Mouse (Mus musculus) layer of hippocampus, postnatal 36 days (tissue): ENCODE measurements at regions not wholly inside any gene's neighbourhood (a gene's known extent, or its start where the extent isn't known, plus 50 kb on each side); places are given as distances from the start of the nearest gene placed in this dataset.

ENCODE experiments used
- DNase-seq, 2 experiments: peaks; one replicate each; pipeline ENCODE4 v3.0.0; 2022

- no peak for DNase-seq
Observed at GRCm38 (mm10) chr9:32815473-32815872, 179.5 kb downstream of the Ets1 start.

GRCm38 (mm10) chr9:32816649-32817425 is 180.8 kb downstream of the Ets1 start:
- no peak for DNase-seq

GRCm38 (mm10) chr9:32817442-32818358 is 181.7 kb downstream of the Ets1 start:
- DNase-seq = no peak

- no peak for DNase-seq
Observed at GRCm38 (mm10) chr9:32823439-32824133, 187.6 kb downstream of the Ets1 start.

- DNase-seq = no peak
Observed at GRCm38 (mm10) chr9:32824134-32824531, 188.1 kb downstream of the Ets1 start.

- no peak for DNase-seq
Observed at GRCm38 (mm10) chr9:32830268-32830891, 194.4 kb downstream of the Ets1 start.

GRCm38 (mm10) chr9:32833373-32833772 is 197.4 kb downstream of the Ets1 start:
- DNase-seq = no peak

- DNase-seq = no peak
Observed at GRCm38 (mm10) chr9:32834751-32835625, 199.0 kb downstream of the Ets1 start.

- DNase-seq = no peak
Observed at GRCm38 (mm10) chr9:32835626-32835971, 199.6 kb downstream of the Ets1 start.

- DNase-seq = no peak
Observed at GRCm38 (mm10) chr9:32836371-32836770, 200.3 kb downstream of the Ets1 start.

- no peak for DNase-seq
Observed at GRCm38 (mm10) chr9:32847361-32847760, 211.3 kb downstream of the Ets1 start.

GRCm38 (mm10) chr9:32852282-32852681 is 216.3 kb downstream of the Ets1 start:
- no peak for DNase-seq

GRCm38 (mm10) chr9:32863286-32863685 is 227.3 kb downstream of the Ets1 start:
- no peak for DNase-seq

- DNase-seq = no peak
Observed at GRCm38 (mm10) chr9:32868936-32869335, 232.9 kb downstream of the Ets1 start.

GRCm38 (mm10) chr9:32874306-32874875 is 238.4 kb downstream of the Ets1 start:
- no peak for DNase-seq

- DNase-seq = no peak
Observed at GRCm38 (mm10) chr9:32882819-32883587, 247.0 kb downstream of the Ets1 start.

- DNase-seq = no peak
Observed at GRCm38 (mm10) chr9:32886008-32886650, 250.1 kb downstream of the Ets1 start.

- DNase-seq = no peak
Observed at GRCm38 (mm10) chr9:32899801-32900200, 263.8 kb downstream of the Ets1 start.

GRCm38 (mm10) chr9:32901287-32901686 is 265.3 kb downstream of the Ets1 start:
- no peak for DNase-seq
